Mouse (Mus musculus) embryonic fibroblast, embryonic 13.5 days (primary cell): ENCODE measurements at regions not wholly inside any gene's neighbourhood (a gene's known extent, or its start where the extent isn't known, plus 50 kb on each side); places are given as distances from the start of the nearest gene placed in this dataset.

Experiments used
- CTCF ChIP-seq: IDR thresholded peaks from 2 replicates; pipeline ENCODE4 v1.5.1; 2011; ENCODE audit warnings: mild to moderate bottlenecking, control low read depth, low read length, moderate library complexity, borderline replicate concordance; ENCODE audit not compliant: insufficient read depth
- POLR2A ChIP-seq: IDR thresholded peaks from 2 replicates; pipeline ENCODE4 v1.6.1; 2011; ENCODE audit warnings: low read depth, mild to moderate bottlenecking, control low read depth, low read length, moderate library complexity

DNA sequence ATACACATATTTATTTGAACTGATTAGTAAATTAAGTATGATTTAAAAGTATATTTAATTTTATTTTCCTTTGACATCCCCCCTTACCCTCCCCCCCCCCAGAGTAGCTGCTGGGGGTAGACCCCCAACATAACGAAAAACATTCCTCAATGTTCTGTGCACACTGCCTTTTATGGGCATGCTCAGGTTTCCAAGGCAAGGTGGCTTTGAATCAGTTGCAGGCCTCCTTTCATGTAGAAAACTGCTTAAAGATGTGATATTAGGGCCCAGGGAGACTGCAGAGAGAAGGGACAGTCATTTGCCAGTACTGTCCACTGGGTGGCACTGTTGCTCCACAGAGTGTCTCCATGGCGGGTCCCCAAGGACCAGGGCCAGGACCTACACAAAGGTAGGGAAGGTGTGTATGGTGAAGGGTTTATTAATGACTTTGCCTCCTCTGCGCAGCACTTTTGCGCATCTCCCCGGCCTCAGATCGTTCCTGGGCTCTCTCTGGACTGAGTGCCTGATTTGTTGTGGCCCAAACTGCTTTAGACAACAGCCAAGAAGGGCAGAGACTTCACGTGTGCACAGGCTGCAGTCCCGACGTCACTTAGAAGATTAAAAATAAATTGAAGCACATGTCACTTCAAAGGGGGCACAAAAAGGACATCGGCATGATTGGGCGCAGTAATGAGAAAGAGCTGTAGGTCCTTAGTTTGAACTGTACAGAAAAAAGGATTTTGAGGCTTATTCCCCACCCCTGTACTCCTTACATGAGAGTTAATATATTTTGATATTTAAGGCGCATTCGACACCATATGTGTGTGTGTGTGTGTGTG is 64.0 kb downstream of the Cmpk2 start:
- TF ChIP-seq POLR2A (no peak), CTCF (peak; percentile 86)
